8 mouse cellular contexts compared by ENCODE assay signal in genomic region chr6:12748454-12748786, GRCm38 (mm10). TPM values are rescaled to one million over a fixed set of nuclear protein-coding genes. Genes with fewer than 3 reads are reported as not detected.
DNase-seq lines count a peak whose midpoint lies in the region; ATAC-seq lines count a peak whose summit lies in the region.

No protein-coding gene starts in this region.

- DNase-seq in heart, postnatal 14 days = no peak
- DNase-seq in MN1 (ENCODE audit: low spot score) = peak; percentile 65
- peak; percentile 42 for DNase-seq in forebrain, embryonic 14.5 days (ENCODE audit: low spot score)
- DNase-seq in liver, embryonic 11.5 days (ENCODE audit: low spot score) = no peak
- no peak for DNase-seq in thymus, postnatal 4 days

- no peak for ATAC-seq in heart, embryonic 11.5 days (replicated peaks; ENCODE audit: insufficient number of reproducible peaks, low FRiP score, low TSS enrichment)
- no peak for ATAC-seq in forebrain, embryonic 14.5 days
- no peak; the same call in 1 of the 2 replicates for ATAC-seq in liver, embryonic 11.5 days (replicated peaks; ENCODE audit: low FRiP score)
- ATAC-seq in stomach, embryonic 16.5 days (ENCODE audit: insufficient read depth, low FRiP score) = peak; percentile 47; the same call in 1 of the 2 replicates
- ATAC-seq in megakaryocyte progenitor cell, adult 5-6 weeks (replicated peaks; ENCODE audit: poor library complexity) = no peak

- no peaks in the 10 kb centered on the region for H3K27me3 ChIP-seq in heart, embryonic 11.5 days (ENCODE audit: control insufficient read depth, insufficient read depth, low read length)
- H3K27me3 ChIP-seq in forebrain, embryonic 14.5 days (replicated peaks; ENCODE audit: control insufficient read depth, insufficient read depth, low read length) = 0 out of 2 replicates have a peak, but pooled peaks cover 4% of the 10 kb centered on the region
- H3K27me3 ChIP-seq in liver, embryonic 11.5 days (replicated peaks; ENCODE audit: control insufficient read depth, insufficient read depth, low read length) = peaks cover 8% of the 10 kb centered on the region
- no peaks in the 10 kb centered on the region for H3K27me3 ChIP-seq in stomach, embryonic 16.5 days (ENCODE audit: control insufficient read depth, insufficient read depth, low read length)

- 2% methylated on average over 6 of the region's 6 CpGs for WGBS in heart, embryonic 11.5 days (ENCODE audit: insufficient replicate concordance)
- WGBS in forebrain, embryonic 14.5 days = 0% methylated on average over 6 of the region's 6 CpGs
- 3% methylated on average over 6 of the region's 6 CpGs for WGBS in liver, embryonic 11.5 days
- 0% methylated on average over 6 of the region's 6 CpGs for WGBS in stomach, embryonic 16.5 days

- H3K4me1 ChIP-seq in heart, embryonic 11.5 days (ENCODE audit: control insufficient read depth, insufficient read depth, low read length) = no peaks in the 10 kb centered on the region
- H3K4me1 ChIP-seq in forebrain, embryonic 14.5 days (ENCODE audit: control insufficient read depth, insufficient read depth, low read length) = peaks cover 13% of the 10 kb centered on the region
- no peaks in the 10 kb centered on the region for H3K4me1 ChIP-seq in liver, embryonic 11.5 days (replicated peaks; ENCODE audit: control insufficient read depth, insufficient read depth, low read length)
- H3K4me1 ChIP-seq in stomach, embryonic 16.5 days (ENCODE audit: control insufficient read depth, insufficient read depth, low read length) = peaks cover 6% of the 10 kb centered on the region; the same call in 1 of the 2 replicates

- peak overlapping the region; percentile 73 for H3K9ac ChIP-seq in heart, embryonic 11.5 days (ENCODE audit: low read depth, low read length)
- peak overlapping the region; percentile 81 for H3K9ac ChIP-seq in forebrain, embryonic 14.5 days (ENCODE audit: low read length)
- H3K9ac ChIP-seq in liver, embryonic 11.5 days (ENCODE audit: low read depth, low read length) = no peak overlapping the region; the same call in 1 of the 2 replicates
- peak overlapping the region; percentile 72 for H3K9ac ChIP-seq in stomach, embryonic 16.5 days (ENCODE audit: low read length)

- H3K4me3 ChIP-seq in heart, embryonic 11.5 days (ENCODE audit: low read depth, low read length) = peak overlapping the region; percentile 72
- peak overlapping the region; percentile 67 for H3K4me3 ChIP-seq in forebrain, embryonic 14.5 days (ENCODE audit: low read depth, low read length)
- H3K4me3 ChIP-seq in liver, embryonic 11.5 days (ENCODE audit: low read depth, low read length) = peak overlapping the region; percentile 52
- H3K4me3 ChIP-seq in stomach, embryonic 16.5 days (replicated peaks; ENCODE audit: low read length) = peak overlapping the region; percentile 69

- H3K36me3 ChIP-seq in heart, embryonic 11.5 days (ENCODE audit: control insufficient read depth, insufficient read depth, low read length) = no peaks in the 10 kb centered on the region
- no peaks in the 10 kb centered on the region for H3K36me3 ChIP-seq in forebrain, embryonic 14.5 days (ENCODE audit: control insufficient read depth, insufficient read depth, low read length)
- no peaks in the 10 kb centered on the region for H3K36me3 ChIP-seq in liver, embryonic 11.5 days (ENCODE audit: control insufficient read depth, insufficient read depth, low read length)
- H3K36me3 ChIP-seq in stomach, embryonic 16.5 days (ENCODE audit: control insufficient read depth, insufficient read depth, low read length) = no peaks in the 10 kb centered on the region

- H3K27ac ChIP-seq in heart, embryonic 11.5 days (ENCODE audit: low read depth, low read length) = peak overlapping the region; percentile 68
- peak overlapping the region; percentile 92 for H3K27ac ChIP-seq in forebrain, embryonic 14.5 days (ENCODE audit: low read depth, low read length)
- H3K27ac ChIP-seq in liver, embryonic 11.5 days (ENCODE audit: low read depth, low read length) = no peak overlapping the region
- H3K27ac ChIP-seq in stomach, embryonic 16.5 days (ENCODE audit: low read length) = peak overlapping the region; percentile 46; the same call in 1 of the 2 replicates

- H3K9me3 ChIP-seq in heart, embryonic 11.5 days (replicated peaks; ENCODE audit: control insufficient read depth, low read length) = no peaks in the 10 kb centered on the region
- H3K9me3 ChIP-seq in forebrain, embryonic 14.5 days (replicated peaks; ENCODE audit: control insufficient read depth, low read length) = no peaks in the 10 kb centered on the region
- H3K9me3 ChIP-seq in liver, embryonic 11.5 days (ENCODE audit: control insufficient read depth, low read length) = no peaks in the 10 kb centered on the region
- no peaks in the 10 kb centered on the region for H3K9me3 ChIP-seq in stomach, embryonic 16.5 days (replicated peaks; ENCODE audit: control insufficient read depth, low read length)

- peak overlapping the region; percentile 89 for H3K4me2 ChIP-seq in heart, embryonic 11.5 days
- H3K4me2 ChIP-seq in forebrain, embryonic 14.5 days (ENCODE audit: low read length) = peak overlapping the region; percentile 82
- H3K4me2 ChIP-seq in liver, embryonic 11.5 days = peak overlapping the region; percentile 91
- H3K4me2 ChIP-seq in stomach, embryonic 16.5 days (ENCODE audit: low read depth, low read length) = peak overlapping the region; percentile 81

- intact Hi-C loops in heart, postnatal 14 days (cut with DNase I) = loop anchor here (2.0 to 10.0 kb wide), 2 partner anchors 194 to 398 kb away; no protein-coding TSS in a partner anchor

RNA-seq across cellular contexts. Expression of gene Thsd7a, which starts 0.8 kb away (rescaled TPM):
- polyA plus RNA-seq in heart, embryonic 11.5 days (2014; fragmentation: Nextera tagmentation; extraction: Ambion mirVana) = 2.5 and 2.9 TPM in 2 replicates
- 10 to 100 TPM; 10.7 to 14.6 TPM for total RNA-seq in heart, postnatal 14 days (2021)
- polyA plus RNA-seq in forebrain, embryonic 14.5 days (2014; fragmentation: Nextera tagmentation; extraction: Ambion mirVana) = 8.0 and 11.0 TPM in 2 replicates
- polyA plus RNA-seq in liver, embryonic 11.5 days (2014; fragmentation: Nextera tagmentation; extraction: Ambion mirVana) = 0.40 and 0.80 TPM in 2 replicates
- 2.0 and 2.4 TPM in 2 replicates for polyA plus RNA-seq in stomach, embryonic 16.5 days (2015; fragmentation: Nextera tagmentation; extraction: Ambion mirVana)
- not detected in 2 replicates for total RNA-seq in megakaryocyte progenitor cell, adult 5-6 weeks (2015)
- not detected in 2 replicates for total RNA-seq in megakaryocyte progenitor cell, adult 5-6 weeks (2017)

Comparison
In these comparisons a context has a peak if more than half of its experiments do, and no peak if none do; other contexts are left out.
1. DNase-seq: peak in MN1 (single experiment) and forebrain, embryonic 14.5 days (single experiment); none in heart, postnatal 14 days (0 of 2), liver, embryonic 11.5 days (single experiment) and thymus, postnatal 4 days (single experiment).
2. Peak in every context shown above with its lines, with median percentiles within 50 percentile points of each other: H3K4me2 ChIP-seq and H3K4me3 ChIP-seq.